Mouse (Mus musculus) testis, postnatal 14 days (tissue): ENCODE measurements at regions not wholly inside any gene's neighbourhood (a gene's known extent, or its start where the extent isn't known, plus 50 kb on each side); places are given as distances from the start of the nearest gene placed in this dataset.

Source experiments
- DNase-seq: peaks from one replicate; pipeline ENCODE4 v3.0.0; 2021; ENCODE audit warnings: low spot score

DNA sequence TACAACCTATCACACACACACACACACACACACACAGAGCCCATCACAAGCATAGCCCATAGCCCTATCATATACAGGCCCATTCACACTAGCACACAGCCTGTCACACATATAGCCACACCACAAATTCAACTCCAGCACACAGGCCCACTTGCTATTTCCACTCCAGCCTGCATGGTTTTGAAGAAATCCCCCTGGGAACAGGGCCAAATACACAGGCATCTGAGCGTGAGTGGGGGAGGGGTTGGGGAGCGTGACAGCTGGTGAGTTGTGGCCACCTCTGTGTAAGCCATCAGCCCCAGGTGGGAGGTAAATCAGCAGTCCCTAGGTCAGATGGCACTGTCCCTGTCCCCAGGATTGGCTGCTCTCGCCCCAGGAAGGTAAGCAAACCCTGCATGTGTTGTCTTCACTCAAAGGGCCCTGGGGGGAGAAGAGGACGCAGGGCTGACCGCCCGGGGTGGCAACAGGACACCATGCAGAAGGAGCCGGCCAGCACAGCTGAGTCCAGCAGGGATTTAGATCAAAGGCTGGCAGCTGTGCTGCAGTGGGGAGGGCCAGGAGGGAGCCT, 153.6 kb upstream of the Gm3448 start:
- DNase-seq: no peak

DNA sequence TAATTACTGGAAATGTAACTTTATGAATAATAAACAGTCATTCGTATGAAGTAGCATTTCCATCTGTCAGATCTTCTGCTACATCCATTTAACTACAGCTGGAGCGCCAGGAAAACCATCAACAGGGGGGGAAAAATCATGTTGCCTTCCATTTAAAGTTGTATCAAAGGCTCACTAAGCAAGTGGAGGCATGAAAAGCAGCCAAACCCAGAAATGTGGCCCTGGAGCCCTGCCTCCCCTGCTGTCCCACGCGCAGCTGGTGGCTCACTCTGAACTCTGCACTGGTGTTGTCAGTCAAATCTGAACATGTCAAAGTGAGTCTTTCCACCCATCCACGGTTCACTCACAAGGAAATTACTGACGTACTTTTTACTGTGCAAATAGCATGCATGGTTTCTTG, 152.5 kb upstream of the Gm3448 start:
- DNase-seq: no peak

DNA sequence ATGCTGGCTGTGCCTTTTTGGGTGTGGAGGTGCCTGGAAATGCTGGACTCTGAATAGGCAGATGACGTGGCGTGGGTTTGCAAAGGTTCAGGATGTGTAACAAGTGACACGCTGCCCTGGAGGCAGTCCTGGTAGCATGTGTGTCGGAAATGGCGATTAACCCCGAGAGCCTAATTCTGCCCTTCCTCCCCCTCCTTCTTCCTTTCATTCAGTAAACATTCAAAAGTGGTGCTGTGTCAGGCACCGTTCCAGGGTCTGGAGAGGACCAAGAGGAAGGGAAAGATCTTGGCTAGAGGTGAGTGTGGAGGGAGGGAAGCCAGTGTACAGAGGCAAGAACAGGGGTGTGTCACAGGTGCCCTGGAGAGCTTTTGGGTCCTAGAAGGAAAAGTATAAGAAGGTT, 151.5 kb upstream of the Gm3448 start:
- no peak for DNase-seq

DNA sequence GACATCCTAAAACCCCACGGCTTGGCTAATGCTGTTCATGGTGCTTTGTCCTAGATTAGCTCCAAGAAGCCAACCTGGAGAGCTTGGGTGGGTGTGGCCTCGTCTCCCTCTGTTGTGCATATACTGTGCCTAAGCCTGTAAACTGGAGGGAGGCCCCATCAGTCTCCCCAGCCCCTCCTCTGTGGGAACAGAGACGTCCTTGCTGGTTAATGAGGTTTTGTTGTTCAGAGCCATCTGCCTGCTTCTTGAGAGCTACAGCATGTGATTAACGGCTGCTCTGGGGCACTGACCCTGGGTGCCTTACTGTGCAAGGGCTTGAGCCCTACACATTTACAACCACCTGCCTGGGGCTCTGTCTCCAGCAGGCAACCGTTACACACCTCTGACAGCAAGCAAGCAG, 143.9 kb upstream of the Gm3448 start:
- DNase-seq: no peak

DNA sequence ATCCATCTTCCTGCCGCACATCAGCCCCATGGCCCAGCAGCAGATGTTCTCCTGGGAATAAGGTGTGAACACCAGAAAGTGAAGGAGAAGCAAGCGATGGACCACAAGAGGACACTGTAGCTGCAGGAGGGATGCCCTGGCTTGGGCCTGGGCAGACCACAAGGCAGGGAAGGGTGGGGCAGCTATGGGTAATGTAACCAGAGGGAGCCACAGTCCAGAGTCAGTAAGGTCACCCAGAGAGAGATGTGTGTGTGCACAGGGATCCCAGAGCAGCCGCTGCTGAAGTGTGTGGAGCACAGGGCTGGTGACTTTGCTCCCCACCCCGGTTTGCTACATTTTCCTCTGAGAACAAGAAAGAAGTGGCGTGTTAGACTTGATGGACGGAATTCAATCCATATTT, 142.5 kb upstream of the Gm3448 start:
- DNase-seq: no peak

DNA sequence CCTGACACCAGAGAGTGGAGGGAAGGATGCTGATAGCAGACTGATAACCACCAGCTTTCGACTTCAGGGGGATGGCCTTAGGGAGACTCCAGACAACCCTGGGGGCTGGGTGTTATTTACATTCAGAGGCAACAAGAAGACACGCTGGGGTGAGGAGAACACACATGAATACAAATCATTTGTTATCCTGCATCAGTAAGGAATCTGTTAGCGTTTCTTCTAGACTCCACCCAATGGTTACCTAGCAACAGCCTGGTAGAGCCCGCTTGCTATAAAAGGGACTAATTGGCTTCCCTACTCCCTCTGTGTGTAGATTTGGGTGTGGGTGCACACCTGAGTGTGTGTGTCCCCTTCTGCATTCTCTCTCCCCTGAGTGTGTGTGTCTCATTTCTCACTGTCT, 140.8 kb upstream of the Gm3448 start:
- no peak for DNase-seq

DNA sequence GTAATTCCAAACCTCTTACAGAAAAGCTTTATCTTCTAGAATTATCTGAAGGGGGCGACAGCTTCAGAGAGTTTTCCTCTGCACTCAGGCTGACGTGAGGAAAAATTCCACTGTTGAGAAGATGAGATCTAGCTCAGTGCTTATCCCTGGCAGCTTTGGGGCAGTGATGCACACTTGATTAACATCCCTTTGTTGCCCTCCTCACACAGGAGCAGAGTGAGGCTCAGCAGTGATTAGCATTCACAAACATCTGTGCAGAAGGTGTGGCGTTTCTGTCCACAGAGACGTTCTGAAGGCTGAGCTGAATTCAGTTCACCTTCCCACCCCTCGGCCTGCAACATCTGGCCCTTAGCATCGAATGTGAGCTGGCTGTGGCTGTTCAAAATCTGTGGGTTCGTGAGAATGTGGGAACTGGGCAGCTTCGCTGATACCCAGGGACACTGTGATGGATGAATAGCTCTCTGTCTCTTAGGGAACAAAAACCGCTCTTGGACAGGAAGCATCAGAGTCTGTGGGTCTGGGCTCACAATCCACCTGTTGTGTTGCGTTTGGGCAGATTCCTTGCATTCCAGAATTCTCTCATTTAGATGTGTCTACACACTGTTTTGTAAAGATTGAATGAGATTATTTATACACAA, 139.0 kb upstream of the Gm3448 start:
- DNase-seq: no peak

DNA sequence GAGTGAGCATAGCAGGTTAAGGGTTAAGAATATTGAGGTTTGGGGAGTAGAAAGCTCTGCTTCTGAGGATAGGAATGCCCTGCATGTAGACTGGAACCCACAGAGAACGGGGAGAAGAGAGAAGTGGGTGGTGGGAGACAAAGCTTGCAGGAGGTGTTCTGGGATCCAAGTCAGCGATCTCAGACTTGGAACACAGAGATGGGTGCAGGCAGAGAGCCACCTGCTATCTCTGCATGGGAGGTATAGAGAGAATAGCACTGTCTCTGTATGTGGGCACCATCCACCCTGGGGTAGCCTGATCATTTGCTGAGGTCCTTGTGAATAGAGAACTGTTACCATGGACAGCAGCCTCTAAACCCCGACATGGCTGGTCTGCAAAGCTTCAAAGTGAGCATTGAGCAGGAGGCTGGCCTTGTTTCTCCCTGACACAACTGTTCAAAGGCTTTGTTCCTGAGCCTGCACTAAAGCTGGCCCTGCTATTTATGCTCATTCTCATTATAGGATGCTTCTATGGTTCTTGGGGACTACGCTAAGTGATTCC, 138.1 kb upstream of the Gm3448 start:
- no peak for DNase-seq

DNA sequence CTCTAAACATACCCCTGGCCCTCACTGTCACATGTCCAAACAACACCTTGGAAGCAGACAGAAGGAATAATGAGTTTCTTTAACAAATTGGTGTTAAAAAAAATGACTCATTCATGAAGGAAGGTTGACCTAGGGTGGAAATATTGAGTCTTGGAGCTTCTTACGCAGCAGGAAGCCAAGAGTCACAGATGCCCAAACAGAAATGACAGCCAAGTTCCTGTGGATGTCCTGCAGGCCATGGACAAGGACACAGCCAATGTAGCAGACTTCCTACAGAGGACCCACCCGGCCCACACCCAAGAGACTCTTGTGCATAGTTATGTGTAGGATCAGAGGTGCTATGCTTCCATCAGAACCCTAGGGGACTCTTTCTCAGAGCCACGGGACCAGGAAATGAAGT, 136.1 kb upstream of the Gm3448 start:
- DNase-seq: no peak

DNA sequence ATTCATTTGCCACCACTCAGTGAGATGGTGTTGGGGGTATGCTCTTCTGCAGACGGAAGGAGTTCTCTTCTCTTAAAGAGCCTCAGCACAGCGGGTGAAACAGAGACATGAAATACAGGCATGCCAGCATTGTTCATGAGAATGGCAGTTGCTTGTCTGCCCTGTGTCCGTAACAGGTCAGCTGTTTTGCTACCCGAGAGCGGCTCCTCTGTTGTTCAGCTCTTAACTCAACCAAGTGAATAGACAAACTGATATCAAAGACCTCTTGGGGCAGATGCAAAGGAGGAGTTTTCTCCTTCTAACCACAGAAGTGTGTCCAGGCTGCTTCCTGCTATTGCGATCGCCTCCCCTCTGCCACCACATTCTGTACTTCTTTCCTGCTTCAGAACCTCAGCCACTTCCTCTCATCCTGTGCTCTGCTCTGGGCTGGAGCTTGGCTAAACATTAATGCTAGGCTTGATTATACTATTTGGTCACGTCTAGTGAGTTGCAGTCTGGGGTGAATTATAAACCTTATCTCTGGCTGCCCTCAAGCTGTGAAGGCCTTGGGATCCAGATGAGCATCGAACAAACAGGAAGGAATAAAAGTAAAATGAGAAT, 133.1 kb upstream of the Gm3448 start:
- no peak for DNase-seq

DNA sequence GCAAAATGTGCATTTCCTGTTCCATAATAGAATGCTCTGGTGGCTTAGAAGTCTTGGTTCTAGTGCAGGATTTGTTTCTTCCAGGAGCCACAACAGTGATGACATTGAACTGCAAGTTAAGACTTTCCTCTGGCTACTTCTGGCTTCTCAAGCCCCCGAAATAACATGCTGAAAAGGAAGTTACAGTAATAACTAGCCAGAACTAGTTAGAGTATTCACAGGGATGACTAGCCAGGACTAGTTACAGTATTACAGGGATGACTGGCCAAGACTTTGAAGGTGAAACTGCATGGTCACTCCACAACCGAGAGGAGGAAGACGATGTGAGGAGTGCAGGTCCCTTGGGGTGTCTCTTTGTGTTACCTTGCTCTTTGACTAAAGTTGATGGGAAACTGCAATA, 126.6 kb upstream of the Gm3448 start:
- no peak for DNase-seq

DNA sequence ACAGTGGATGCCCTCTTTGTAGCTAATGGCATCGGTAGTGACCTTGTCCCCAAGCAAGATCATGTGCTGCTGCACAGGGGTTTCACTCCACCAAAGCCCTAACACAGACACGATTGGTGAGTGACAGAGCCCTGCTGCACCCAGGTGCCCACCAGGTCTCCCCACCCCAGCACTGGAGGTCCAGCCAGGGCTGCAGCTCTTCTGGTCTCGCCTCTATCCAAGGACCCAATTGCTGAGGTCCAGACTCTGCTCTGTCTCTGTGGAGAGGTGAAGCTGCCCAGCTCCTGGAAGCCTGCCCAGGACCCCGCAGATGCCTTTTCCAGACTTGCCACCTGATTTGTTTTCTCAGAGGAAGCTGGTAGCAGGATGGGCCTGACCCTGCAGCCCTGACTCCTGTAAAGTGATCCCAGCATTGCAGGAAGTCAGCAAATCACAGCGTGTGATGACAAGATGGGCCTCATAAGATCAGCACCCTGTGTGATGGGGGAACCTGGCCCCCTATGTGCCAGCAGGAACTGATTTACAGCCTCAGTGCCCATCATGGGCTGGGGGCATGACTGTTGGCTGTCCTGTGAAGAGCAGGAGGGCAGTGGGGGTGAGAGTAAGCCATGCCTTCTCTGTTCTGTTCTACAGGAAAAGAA, 116.5 kb upstream of the Gm3448 start:
- DNase-seq: no peak

DNA sequence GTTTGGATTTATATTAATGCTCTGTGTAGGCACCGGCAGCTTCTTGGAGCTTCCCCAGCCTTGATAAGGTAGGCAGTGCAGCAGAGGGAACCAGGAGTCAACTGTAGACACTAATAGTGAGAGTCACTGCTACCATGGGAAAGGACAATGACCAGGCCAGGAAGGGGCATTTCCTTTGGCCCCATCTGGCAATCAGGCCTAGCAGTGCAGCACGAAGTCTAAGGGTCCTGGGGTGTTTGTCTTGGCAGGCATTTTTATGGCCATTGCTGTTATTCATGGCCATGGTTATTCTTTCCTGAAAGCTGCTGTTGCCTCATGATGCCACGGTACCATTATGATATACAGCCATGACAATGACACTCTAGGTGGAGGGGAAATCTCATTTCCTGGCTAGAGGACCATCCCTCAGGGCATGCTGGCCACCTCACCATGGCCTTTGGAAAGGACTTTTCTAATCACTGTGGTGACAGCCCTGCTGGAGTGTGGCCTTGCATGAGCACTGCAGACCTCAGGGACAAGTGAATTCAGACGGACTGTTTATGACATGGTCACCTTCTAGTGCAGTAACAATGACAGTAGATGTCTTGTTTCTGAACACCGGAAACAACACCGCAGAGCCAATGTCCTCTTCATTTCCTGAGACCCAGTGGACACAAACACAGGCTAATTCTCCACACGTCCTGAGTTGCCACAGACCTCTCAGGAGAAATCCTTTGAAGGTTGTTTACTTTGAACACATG, 111.8 kb upstream of the Gm3448 start:
- no peak for DNase-seq

DNA sequence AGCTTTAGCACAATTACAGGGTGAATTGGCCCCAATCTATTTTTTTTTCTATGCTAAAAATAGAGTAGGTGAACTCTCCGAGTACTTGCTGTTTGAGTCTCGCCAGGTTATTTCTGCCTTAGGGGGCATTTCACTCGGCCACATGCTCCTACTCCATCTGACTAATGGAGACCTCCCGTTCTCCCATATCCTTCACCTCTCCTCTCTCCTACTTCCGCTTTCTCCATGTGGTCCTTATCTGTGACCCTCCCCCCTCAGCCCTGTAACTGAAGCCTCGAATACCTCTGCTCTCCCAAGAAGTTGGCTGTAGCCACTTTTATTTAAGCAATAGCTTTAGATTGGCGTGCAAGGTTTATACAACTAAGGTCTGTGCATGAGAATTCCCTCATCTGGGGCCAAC, 111.1 kb upstream of the Gm3448 start:
- DNase-seq: no peak

DNA sequence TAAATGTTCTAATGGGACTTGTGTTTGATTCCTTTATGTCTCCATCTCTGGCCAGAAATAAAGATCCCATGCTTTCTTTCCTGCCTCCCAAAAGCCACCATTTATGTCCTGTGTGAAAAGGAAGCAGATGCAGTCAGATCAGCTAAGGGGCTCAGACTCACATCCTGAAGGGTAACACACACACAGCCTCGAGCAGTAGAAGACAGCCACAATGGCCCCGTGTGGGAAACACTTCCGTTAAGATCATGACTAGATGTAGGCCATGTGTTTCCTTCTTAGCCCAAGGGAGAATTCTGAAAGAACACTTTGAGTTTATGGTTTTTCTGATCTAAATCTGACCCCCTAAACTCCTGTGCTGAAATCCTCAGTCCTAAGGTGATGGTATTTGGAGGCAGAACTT, 110.4 kb upstream of the Gm3448 start:
- DNase-seq: no peak

DNA sequence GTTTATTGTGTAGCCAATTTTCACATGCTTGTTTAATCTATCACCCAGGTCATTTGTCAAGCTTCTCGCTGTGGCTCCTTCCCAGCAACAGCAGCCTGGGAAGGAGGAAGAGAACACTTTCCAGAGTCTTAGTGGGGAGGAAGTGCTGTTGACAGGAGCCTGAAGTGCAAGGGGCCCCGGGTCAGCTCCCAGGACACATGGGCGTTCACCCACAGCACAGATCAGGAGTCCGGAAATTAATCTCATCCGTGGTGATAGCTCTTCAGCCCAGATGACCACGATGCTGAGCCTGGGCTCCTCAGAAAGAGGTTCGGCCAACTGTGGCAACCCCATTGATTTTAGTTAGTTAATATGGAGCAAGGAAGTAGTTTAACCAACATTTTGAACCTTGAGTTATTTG, 105.3 kb upstream of the Gm3448 start:
- DNase-seq: no peak

DNA sequence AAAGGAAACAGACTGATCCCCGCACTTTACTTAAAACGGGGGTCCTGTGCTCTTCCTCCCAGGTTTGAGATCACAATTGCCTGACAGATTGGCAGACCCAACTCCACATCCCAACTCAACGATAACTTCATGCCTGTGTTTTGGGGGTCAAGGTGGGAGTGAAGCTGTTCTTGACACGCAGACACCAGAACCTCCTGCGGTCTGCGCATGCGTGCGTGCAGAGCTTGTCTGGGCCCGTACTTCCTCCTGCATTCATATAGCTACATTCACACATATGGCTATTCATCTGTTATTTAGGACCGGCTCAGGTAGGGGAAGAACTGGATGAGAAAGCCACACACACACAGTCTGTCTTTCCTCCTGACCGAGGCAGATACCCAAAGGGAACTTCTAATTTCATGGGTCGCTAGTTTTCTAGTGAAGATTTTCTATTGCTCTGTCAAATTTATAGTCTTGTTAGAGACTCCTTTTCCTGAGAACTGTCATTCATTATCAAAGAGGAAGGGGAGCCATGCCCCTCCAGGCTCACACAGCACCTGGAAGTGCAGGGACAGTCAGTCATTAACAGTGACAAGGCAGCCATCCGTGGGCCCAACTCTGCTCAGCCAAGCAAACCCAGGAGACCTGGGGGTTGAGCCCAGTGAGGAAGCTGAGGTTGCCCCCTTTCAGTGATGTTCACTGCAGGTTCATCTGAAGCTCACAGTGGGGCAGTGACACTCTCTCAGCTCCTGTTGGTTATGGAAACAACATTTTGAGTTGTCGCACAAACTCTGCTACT, 104.0 kb upstream of the Gm3448 start:
- no peak for DNase-seq

DNA sequence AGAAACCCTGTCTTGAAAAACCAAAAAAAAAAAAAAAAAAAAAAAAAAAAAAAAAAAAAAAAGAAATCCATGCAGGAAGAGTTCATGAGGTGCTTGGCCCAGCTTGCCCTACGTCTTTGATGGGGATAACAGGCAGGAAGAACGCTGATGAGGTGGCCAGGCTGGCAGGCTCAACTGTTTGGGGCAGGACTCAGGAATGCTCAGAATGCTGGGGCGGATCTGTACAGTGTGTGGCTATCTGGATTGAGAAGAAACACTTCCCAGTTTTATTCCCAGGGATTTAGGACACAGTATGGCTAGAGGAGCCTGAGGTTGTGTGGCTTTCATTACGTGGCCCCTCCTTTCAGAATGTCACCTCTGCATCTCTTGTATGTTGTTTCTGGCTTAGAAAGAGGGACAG, 99.1 kb upstream of the Gm3448 start:
- DNase-seq: no peak
